7 mouse cellular contexts compared by ENCODE assay signal in the genomic region with DNA sequence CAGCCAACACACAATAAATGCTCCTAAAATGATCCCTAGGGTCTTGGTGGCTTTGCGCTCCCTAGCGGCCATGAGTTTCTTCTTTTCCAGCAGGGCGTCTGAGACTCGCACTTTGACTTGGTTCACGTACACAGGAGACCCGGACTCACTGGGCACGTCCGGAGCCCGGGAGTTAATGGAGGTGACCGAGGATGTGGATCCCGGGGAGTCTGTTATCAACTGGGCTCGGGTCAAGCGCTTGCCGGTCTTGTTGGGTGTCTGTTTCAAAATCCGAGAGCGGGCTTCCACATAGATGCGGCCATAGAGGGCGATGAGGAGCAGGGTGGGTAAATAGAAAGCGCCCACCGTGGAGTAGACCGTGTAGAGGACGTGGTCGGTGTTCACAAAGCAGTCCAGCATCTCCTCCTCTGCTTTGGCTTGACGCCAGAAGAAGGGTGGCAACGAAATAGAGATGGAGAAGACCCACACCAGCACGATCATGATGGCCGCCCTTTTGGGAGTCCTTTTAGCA. TPM values are rescaled to one million over a fixed set of nuclear protein-coding genes. Genes with fewer than 3 reads are reported as not detected.
DNase-seq lines count a peak whose midpoint lies in the region; ATAC-seq and TF ChIP-seq lines count a peak whose summit lies in the region.

No protein-coding gene starts in this region.

- H3K27me3 ChIP-seq in C2C12 (ENCODE audit: control insufficient read depth, insufficient read depth, insufficient read length) = no peaks in the 10 kb centered on the region
- H3K27me3 ChIP-seq in hindbrain, embryonic 13.5 days = peaks cover 47% of the 10 kb centered on the region
- peaks cover 11% of the 10 kb centered on the region; the same call in 1 of the 2 replicates for H3K27me3 ChIP-seq in midbrain, postnatal 0 days (ENCODE audit: insufficient read depth, low read length)

- H3ac ChIP-seq in C2C12 (ENCODE audit: control insufficient read depth, insufficient read length, low read depth) = peak overlapping the region; percentile 96

- H3K79me2 ChIP-seq in C2C12 (ENCODE audit: control insufficient read depth, insufficient read depth) = peaks cover 18% of the 10 kb centered on the region

- H3K4me1 ChIP-seq in embryonic fibroblast, embryonic 13.5 days (ENCODE audit: control insufficient read depth, insufficient read depth, low read length) = peaks cover 6% of the 10 kb centered on the region; the same call in 1 of the 2 replicates
- H3K4me1 ChIP-seq in hindbrain, embryonic 13.5 days (replicated peaks) = peaks cover 30% of the 10 kb centered on the region
- no peaks in the 10 kb centered on the region for H3K4me1 ChIP-seq in midbrain, postnatal 0 days (ENCODE audit: insufficient read depth, low read length)

- no peaks in the 10 kb centered on the region for H3K36me3 ChIP-seq in C2C12 (ENCODE audit: control insufficient read depth, insufficient read depth)
- H3K36me3 ChIP-seq in hindbrain, embryonic 13.5 days = no peaks in the 10 kb centered on the region
- no peaks in the 10 kb centered on the region for H3K36me3 ChIP-seq in midbrain, postnatal 0 days (ENCODE audit: insufficient read depth, low read length)

- intact Hi-C loops in left cerebral cortex, postnatal 36 days (cut with DNase I) = loop anchor here (10.0 kb wide), 3 partner anchors 233 to 1183 kb away; a partner anchor contains a TSS

- H3K4me3 ChIP-seq in C2C12 (ENCODE audit: insufficient read depth, poor library complexity, severe bottlenecking) = peak overlapping the region; percentile 53
- peak overlapping the region; percentile 50 for H3K4me3 ChIP-seq in embryonic fibroblast, embryonic 13.5 days (ENCODE audit: insufficient read depth, low read length)
- peak overlapping the region; percentile 82 for H3K4me3 ChIP-seq in hindbrain, embryonic 13.5 days
- H3K4me3 ChIP-seq in midbrain, postnatal 0 days (ENCODE audit: low read depth, low read length) = peak overlapping the region; percentile 83

- peak overlapping the region; percentile 99 for H3K4me2 ChIP-seq in hindbrain, embryonic 13.5 days
- H3K4me2 ChIP-seq in midbrain, postnatal 0 days (ENCODE audit: low read depth, low read length, poor library complexity, severe bottlenecking) = peak overlapping the region; percentile 96

- DNase-seq in ES-CJ7 (ENCODE audit: low read depth, low spot score) = peak; percentile 61
- peak; percentile 33 to 41 for DNase-seq in left cerebral cortex, postnatal 36 days (ENCODE audit: low spot score in 2 of 2)
- DNase-seq in midbrain, postnatal 0 days (ENCODE audit: low spot score) = peak; percentile 56
- DNase-seq in natural killer cell, adult 2 months (ENCODE audit: low spot score in 2 of 2) = no peak

- H3K79me3 ChIP-seq in C2C12 (ENCODE audit: low read depth) = peaks cover 4% of the 10 kb centered on the region

- no peak for TF ChIP-seq POLR2A in embryonic fibroblast, embryonic 13.5 days (IDR thresholded peaks at IDR 0.05; ENCODE audit: low read depth, low read length)

- peak overlapping the region; percentile 63; the same call in 1 of the 2 replicates for H3K27ac ChIP-seq in embryonic fibroblast, embryonic 13.5 days (ENCODE audit: insufficient read depth, low read length)
- H3K27ac ChIP-seq in hindbrain, embryonic 13.5 days = no peak overlapping the region
- H3K27ac ChIP-seq in midbrain, postnatal 0 days (ENCODE audit: low read depth, low read length) = no peak overlapping the region

- H3K9me3 ChIP-seq in hindbrain, embryonic 13.5 days = no peaks in the 10 kb centered on the region
- no peaks in the 10 kb centered on the region for H3K9me3 ChIP-seq in midbrain, postnatal 0 days (ENCODE audit: low read length)

- peak overlapping the region; percentile 84; the same call in 1 of the 2 replicates for H3K9ac ChIP-seq in hindbrain, embryonic 13.5 days
- peak overlapping the region; percentile 71; the same call in 1 of the 2 replicates for H3K9ac ChIP-seq in midbrain, postnatal 0 days (replicated peaks; ENCODE audit: low read length, poor library complexity, severe bottlenecking)

- ATAC-seq in hindbrain, embryonic 13.5 days (ENCODE audit: low FRiP score) = peak; percentile 5; the same call in 1 of the 2 replicates
- ATAC-seq in midbrain, postnatal 0 days (ENCODE audit: low FRiP score) = 0 out of 2 replicates have a peak, but pooled peaks have one; percentile 17

- TF ChIP-seq CTCF in C2C12 (IDR thresholded peaks at IDR 0.05; ENCODE audit: control insufficient read depth, insufficient read depth, insufficient read length) = peak; percentile 59
- 0 out of 2 replicates have a peak, but pooled peaks have one; percentile 13 for TF ChIP-seq CTCF in embryonic fibroblast, embryonic 13.5 days (IDR thresholded peaks at IDR 0.05; ENCODE audit: borderline replicate concordance, insufficient read depth, low read length)
- TF ChIP-seq CTCF in midbrain, postnatal 0 days (IDR thresholded peaks at IDR 0.05) = peak; percentile 53

- WGBS in hindbrain, embryonic 13.5 days = 4% methylated on average over 27 of the region's 27 CpGs
- 4% methylated on average over 27 of the region's 27 CpGs for WGBS in midbrain, postnatal 0 days

TF ChIP-seq in C2C12, 6 proteins besides CTCF, POLR2A, EP300 and RAD21:
- TF ChIP-seq CEBPB (IDR thresholded peaks at IDR 0.05; ENCODE audit: low read depth) (no peak), MYOG (IDR thresholded peaks at IDR 0.05; ENCODE audit: control insufficient read depth, extremely low read depth, insufficient read length) (no peak), MYOD1 (IDR thresholded peaks at IDR 0.05; ENCODE audit: control insufficient read depth, insufficient read length, low read depth) (no peak), FOSL1 (IDR thresholded peaks at IDR 0.05; ENCODE audit: insufficient read depth, low read length, poor library complexity, severe bottlenecking) (no peak), MAX (IDR thresholded peaks at IDR 0.05) (no peak), USF1 (IDR thresholded peaks at IDR 0.05; ENCODE audit: low read depth) (no peak)
TF ChIP-seq in C2C12: peak in this region for 0.

RNA-seq across cellular contexts. Expression of a gene that starts 2.0 kb away (rescaled TPM):
- 8.6 TPM for polyA plus RNA-seq in C2C12 (2012; fragmentation: generic; extraction: Trizol)
- 32.5 and 78.1 TPM in 2 replicates for polyA plus RNA-seq in embryonic fibroblast, embryonic 13.5 days (2011; ENCODE audit: insufficient read length, low read depth, missing spikeins)
- polyA plus RNA-seq in hindbrain, embryonic 13.5 days (2015; fragmentation: Nextera tagmentation; extraction: Ambion mirVana) = 1.8 and 2.1 TPM in 2 replicates
- total RNA-seq in left cerebral cortex, postnatal 36 days (2021) = 10 to 100 TPM in 1 of 2 experiments, 1 to 10 TPM in 1; 8.0 to 11.1 TPM
- 20.6 and 23.5 TPM in 2 replicates for total RNA-seq in midbrain, postnatal 0 days (2014; rRNA removed)
- 4.1 and 4.6 TPM in 2 replicates for polyA plus RNA-seq in midbrain, postnatal 0 days (2015; fragmentation: Nextera tagmentation; extraction: Ambion mirVana)

Comparison
In these comparisons a context has a peak if more than half of its experiments do, and no peak if none do; other contexts are left out.
1. DNase-seq: peak in ES-CJ7 (single experiment), left cerebral cortex, postnatal 36 days (2 of 2) and midbrain, postnatal 0 days (single experiment); none in natural killer cell, adult 2 months (0 of 2).
2. Peak in every context shown above with its lines, with median percentiles within 50 percentile points of each other: H3K4me3 ChIP-seq and CTCF ChIP-seq.